Mouse (Mus musculus) left cerebral cortex, postnatal 25 days (tissue): ENCODE data around the gene Bms1. TPM values are rescaled to one million over a fixed set of nuclear protein-coding genes. Genes with fewer than 3 reads are reported as not detected.

ENCODE experiments used
- DNase-seq, 2 experiments: peaks; one replicate each; pipeline ENCODE4 v3.0.0; 2022; ENCODE audit warnings: low spot score in 2 of 2, mixed read lengths in 1 of 2
- intact Hi-C: fragments of 180-260 bp; cut with DNase I; formaldehyde crosslinking; loops from one replicate; pipeline ENCODE4 v1.15.1; 2025
- microRNA-seq, 2 experiments: library from miRNA; unstranded; fragments of <30 nt; microRNA quantifications; one replicate each; pipeline ENCODE4 v1.2.0; 2022
- total RNA-seq, 2 experiments: library from RNA; stranded (reverse); gene quantifications; 2 replicates each; pipeline ENCODE4 v1.2.3; 2021

Gene Bms1
- total RNA-seq, 2 experiments from 2014 or later, result 31.5 to 32.6 TPM

- peak; percentile 35 to 43 for DNase-seq
- intact Hi-C loops, result no loop called here
These were observed 46.0 kb downstream of the Bms1 start for GRCm38 (mm10) chr6:118373294-118373693.

- DNase-seq, result peak; percentile 35 to 76
- intact Hi-C loops, result no loop called here
These were observed 46.5 kb downstream of the Bms1 start for GRCm38 (mm10) chr6:118372794-118373193.

GRCm38 (mm10) chr6:118367502-118367901, 51.8 kb downstream of the Bms1 start:
- peak in 1 of 2 experiments; percentile 54 for DNase-seq
- intact Hi-C loops, result no loop called here

GRCm38 (mm10) chr6:118366196-118366595, 53.1 kb downstream of the Bms1 start:
- intact Hi-C loops, result no loop called here
- DNase-seq, result no peak

GRCm38 (mm10) chr6:118365781-118366180, 53.5 kb downstream of the Bms1 start:
- no peak for DNase-seq
- intact Hi-C loops, result no loop called here

- no peak for DNase-seq
These were observed 68.9 kb downstream of the Bms1 start for GRCm38 (mm10) chr6:118350342-118350741.

GRCm38 (mm10) chr6:118348186-118348585, 71.1 kb downstream of the Bms1 start:
- intact Hi-C loops, result no loop called here
- no peak for DNase-seq

More at GRCm38 (mm10) chr6:118350342-118350741, 68.9 kb downstream of the Bms1 start:
- intact Hi-C loops, result no loop called here

- intact Hi-C loops, result no loop called here
- no peak for DNase-seq
These were observed 72.0 kb downstream of the Bms1 start for GRCm38 (mm10) chr6:118347291-118347690.

- intact Hi-C loops, result no loop called here
- DNase-seq, result no peak
These were observed 77.3 kb downstream of the Bms1 start for GRCm38 (mm10) chr6:118341861-118342485.

GRCm38 (mm10) chr6:118337660-118338059, 81.6 kb downstream of the Bms1 start:
- no peak for DNase-seq
- intact Hi-C loops, result no loop called here

GRCm38 (mm10) chr6:118336541-118337480, 82.5 kb downstream of the Bms1 start:
- DNase-seq, result peak; percentile 24 to 31

GRCm38 (mm10) chr6:118335934-118336450, 83.3 kb downstream of the Bms1 start:
- no peak for DNase-seq
- intact Hi-C loops, result no loop called here

More at GRCm38 (mm10) chr6:118336541-118337480, 82.5 kb downstream of the Bms1 start:
- intact Hi-C loops, result no loop called here

GRCm38 (mm10) chr6:118333861-118334260, 85.4 kb downstream of the Bms1 start:
- intact Hi-C loops, result no loop called here
- no peak for DNase-seq

Small RNAs within 50 kb of the gene (microRNA-seq; reads per million reads assigned to microRNA genes)
- gene Gm25953, result 0 reads per million in 2 experiments

Other genes starting within 250 kb of the Bms1 start
- 1 to 10 TPM; 4.1 TPM for gene Ret, start 221.8 kb downstream of the Bms1 start, total RNA-seq
- gene Zfp248, start 36.1 kb upstream of the Bms1 start, total RNA-seq, result 10 to 100 TPM; 17.3 to 20.1 TPM
- gene Zfp9, start 59.8 kb upstream of the Bms1 start, total RNA-seq, result 10 to 100 TPM; 17.4 to 19.4 TPM
- gene Ankrd26, start 142.8 kb upstream of the Bms1 start, total RNA-seq, result 10 to 100 TPM; 11.1 to 12.5 TPM